Mouse (Mus musculus) embryonic fibroblast, embryonic 13.5 days (primary cell): ENCODE measurements around the gene Dhx40.

ENCODE experiments used
- CTCF ChIP-seq: IDR thresholded peaks from 2 replicates; pipeline ENCODE4 v1.5.1; 2011; ENCODE audit warnings: mild to moderate bottlenecking, control low read depth, low read length, moderate library complexity, borderline replicate concordance; ENCODE audit not compliant: insufficient read depth
- POLR2A ChIP-seq: IDR thresholded peaks from 2 replicates; pipeline ENCODE4 v1.6.1; 2011; ENCODE audit warnings: low read depth, mild to moderate bottlenecking, control low read depth, low read length, moderate library complexity

GRCm38 (mm10) chr11:86824433-86824832 is 16.9 kb upstream of the Dhx40 start:
- TF ChIP-seq CTCF (no peak), POLR2A (no peak)
